Mouse (Mus musculus) hindbrain, embryonic 10.5 days (tissue): ENCODE results near the gene Prx. TPM values are rescaled to one million over a fixed set of nuclear protein-coding genes. Genes with fewer than 3 reads are reported as not detected.

Experiments
- DNase-seq: peaks from one replicate; pipeline ENCODE4 v3.0.0-alpha.2; 2017; ENCODE audit warnings: low spot score
- H3K27ac ChIP-seq: fragments of 300-500 bp; sonication (generic); 2 replicates; pipeline ENCODE4 v1.5.1; 2016; ENCODE audit warnings: mild to moderate bottlenecking, moderate library complexity
- H3K27me3 ChIP-seq: fragments of 300-500 bp; sonication (generic); 2 replicates; pipeline ENCODE4 v1.6.1; 2016; ENCODE audit warnings: mild to moderate bottlenecking; ENCODE audit not compliant: poor library complexity, insufficient read depth, severe bottlenecking
- H3K36me3 ChIP-seq: fragments of 300-500 bp; sonication (generic); 2 replicates; pipeline ENCODE4 v1.6.1; 2016; ENCODE audit warnings: mild to moderate bottlenecking, moderate library complexity
- H3K4me1 ChIP-seq: fragments of 300-500 bp; sonication (generic); replicated peaks from 2 replicates; pipeline ENCODE4 v1.6.1; 2016; ENCODE audit warnings: mild to moderate bottlenecking
- H3K4me3 ChIP-seq: fragments of 300-500 bp; sonication (generic); 2 replicates; pipeline ENCODE4 v1.5.1; 2016; ENCODE audit warnings: mild to moderate bottlenecking, moderate library complexity
- H3K9me3 ChIP-seq: fragments of 300-500 bp; sonication (generic); 2 replicates; pipeline ENCODE4 v1.6.1; 2016; ENCODE audit warnings: mild to moderate bottlenecking, moderate library complexity
- WGBS: fragments of 180-500 bp; shearing (Covaris S2); methylation state at CpG from one replicate; pipeline ENCODE4 v1.1.7; 2016; 5-methylcytosine and 5-hydroxymethylcytosine counted together
- polyA plus RNA-seq: library from polyadenylated mRNA; unstranded; fragments of >200 nt; fragmentation: Nextera tagmentation; extraction: Ambion mirVana; gene quantifications from 2 replicates; pipeline ENCODE4 v1.2.1, GENCODE M21; 2016

The Prx gene
- polyA plus RNA-seq, 1 experiment from 2014 or later: 3.4 TPM

DNA sequence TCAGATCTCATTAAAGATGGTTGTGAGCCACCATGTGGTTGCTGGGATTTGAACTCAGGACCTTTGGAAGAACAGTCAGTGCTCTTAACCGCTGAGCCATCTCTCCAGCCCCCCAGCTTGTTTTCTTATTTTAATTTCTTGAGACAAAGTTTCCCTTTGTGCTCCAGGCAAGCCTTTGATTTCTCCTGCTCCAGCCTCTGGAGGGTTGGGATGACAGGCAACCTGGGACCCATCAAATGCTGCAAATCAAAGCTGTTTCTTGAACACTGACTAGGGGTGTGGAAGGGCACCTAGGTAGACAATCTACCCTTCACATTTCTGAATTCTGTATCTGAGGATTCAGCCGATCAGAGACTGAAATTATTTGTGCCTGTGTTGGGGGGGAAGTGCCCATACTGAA, 11.7 kb downstream of the Prx start:
- WGBS: 89% methylated on average over 2 of the region's 2 CpGs
- H3K4me3 ChIP-seq: no peak overlapping the region
- peaks cover 19% of the 10 kb centered on the region for H3K4me1 ChIP-seq
- H3K27me3 ChIP-seq: no peaks in the 10 kb centered on the region
- no peak for DNase-seq
- H3K27ac ChIP-seq: no peak overlapping the region
- H3K36me3 ChIP-seq: no peaks in the 10 kb centered on the region
- H3K9me3 ChIP-seq: no peaks in the 10 kb centered on the region

DNA sequence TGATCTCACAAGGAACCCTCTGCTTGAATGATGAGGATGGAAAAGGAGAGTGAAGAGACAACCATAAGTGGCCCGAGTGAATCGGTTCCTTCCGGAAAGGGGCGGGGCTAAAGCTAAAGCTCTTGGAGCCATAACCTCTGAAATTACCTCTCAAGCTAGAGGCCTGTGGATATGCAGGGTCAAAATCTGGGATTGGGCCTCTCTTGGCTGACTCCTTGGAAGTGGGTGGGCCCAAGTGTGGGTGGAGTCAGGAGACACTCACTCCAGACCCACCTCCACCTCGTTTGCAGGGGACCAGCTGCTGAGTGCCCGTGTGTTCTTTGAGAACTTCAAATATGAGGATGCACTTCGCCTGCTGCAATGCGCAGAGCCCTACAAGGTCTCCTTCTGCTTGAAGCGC, 15.8 kb downstream of the Prx start:
- DNase-seq: no peak
- H3K4me1 ChIP-seq: no peaks in the 10 kb centered on the region
- H3K27me3 ChIP-seq: no peaks in the 10 kb centered on the region
- H3K9me3 ChIP-seq: peaks cover 1% of the 10 kb centered on the region; the same call in 1 of the 2 replicates
- WGBS: 83% methylated on average over 9 of the region's 9 CpGs
- peaks cover 7% of the 10 kb centered on the region; the same call in 1 of the 2 replicates for H3K36me3 ChIP-seq
- H3K4me3 ChIP-seq: no peak overlapping the region
- no peak overlapping the region for H3K27ac ChIP-seq

DNA sequence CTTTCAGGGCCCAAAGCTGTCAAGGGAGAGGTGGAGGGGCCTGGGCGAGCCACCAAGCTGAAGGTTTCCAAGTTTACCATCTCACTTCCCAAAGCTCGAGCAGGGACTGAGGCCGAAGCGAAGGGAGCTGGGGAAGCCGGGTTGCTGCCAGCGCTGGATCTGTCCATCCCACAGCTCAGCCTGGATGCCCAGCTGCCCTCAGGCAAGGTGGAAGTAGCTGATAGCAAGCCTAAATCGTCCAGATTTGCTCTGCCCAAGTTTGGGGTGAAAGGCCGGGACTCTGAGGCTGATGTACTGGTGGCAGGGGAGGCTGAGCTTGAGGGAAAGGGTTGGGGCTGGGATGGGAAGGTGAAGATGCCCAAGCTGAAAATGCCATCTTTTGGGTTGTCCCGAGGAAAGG, 19.2 kb downstream of the Prx start:
- Histone ChIP-seq H3K9me3 (peaks cover 3% of the 10 kb centered on the region; the same call in 1 of the 2 replicates), H3K36me3 (peaks cover 7% of the 10 kb centered on the region; the same call in 1 of the 2 replicates), H3K4me3 (no peak overlapping the region), H3K27me3 (no peaks in the 10 kb centered on the region), H3K27ac (no peak overlapping the region), H3K4me1 (peaks cover 6% of the 10 kb centered on the region)
- DNase-seq: no peak
- WGBS: 85% methylated on average over 9 of the region's 9 CpGs

DNA sequence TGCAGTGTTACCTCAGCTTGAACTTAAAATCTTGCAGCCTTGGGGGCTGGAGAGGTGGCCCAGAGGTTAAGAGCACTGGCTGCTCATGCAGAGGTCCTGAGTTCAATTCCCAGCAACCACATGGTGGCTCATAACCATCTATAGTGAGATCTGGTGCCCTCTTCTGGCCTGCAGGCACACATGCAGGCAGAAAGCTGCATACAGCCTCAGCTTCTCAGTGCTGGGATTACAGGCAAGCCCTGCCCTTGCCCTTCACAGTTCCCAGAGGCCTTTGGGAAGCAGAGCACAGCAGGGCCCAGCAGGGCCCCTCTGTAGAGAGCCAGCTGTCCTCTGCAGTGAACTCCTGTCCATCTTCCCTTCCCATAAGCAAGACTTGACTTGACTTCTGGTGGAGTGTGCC, 21.0 kb downstream of the Prx start:
- DNase-seq: no peak
- H3K9me3 ChIP-seq: peaks cover 3% of the 10 kb centered on the region; the same call in 1 of the 2 replicates
- no peak overlapping the region for H3K4me3 ChIP-seq
- peaks cover 6% of the 10 kb centered on the region for H3K4me1 ChIP-seq
- no peaks in the 10 kb centered on the region for H3K27me3 ChIP-seq
- no peak overlapping the region for H3K27ac ChIP-seq
- H3K36me3 ChIP-seq: peaks cover 7% of the 10 kb centered on the region; the same call in 1 of the 2 replicates

DNA sequence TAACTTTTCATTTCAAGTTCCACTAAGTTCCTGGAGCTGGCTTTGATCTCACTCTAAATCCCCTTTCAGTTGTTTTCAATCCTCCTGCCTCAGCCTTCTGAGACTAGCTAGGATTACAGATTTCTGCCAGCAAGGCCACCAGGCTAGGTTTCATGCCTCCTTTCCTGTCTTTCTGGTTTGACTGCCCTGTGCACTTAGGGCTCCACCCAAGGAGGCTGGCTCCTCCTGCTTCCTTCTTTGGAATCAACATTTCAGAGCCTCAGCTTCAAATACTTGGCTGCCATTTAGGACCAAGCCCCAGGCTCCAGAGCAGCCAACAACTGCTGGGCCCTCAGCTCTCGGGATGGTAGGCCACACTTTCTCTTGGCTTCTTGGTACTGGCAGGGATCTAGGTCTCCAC, 21.5 kb downstream of the Prx start:
- Histone ChIP-seq H3K4me1 (peaks cover 6% of the 10 kb centered on the region), H3K9me3 (peaks cover 3% of the 10 kb centered on the region; the same call in 1 of the 2 replicates), H3K27me3 (no peaks in the 10 kb centered on the region), H3K27ac (no peak overlapping the region), H3K4me3 (no peak overlapping the region), H3K36me3 (peaks cover 7% of the 10 kb centered on the region; the same call in 1 of the 2 replicates)
- WGBS: 81% methylated on average over 1 of the region's 1 CpGs
- DNase-seq: no peak

DNA sequence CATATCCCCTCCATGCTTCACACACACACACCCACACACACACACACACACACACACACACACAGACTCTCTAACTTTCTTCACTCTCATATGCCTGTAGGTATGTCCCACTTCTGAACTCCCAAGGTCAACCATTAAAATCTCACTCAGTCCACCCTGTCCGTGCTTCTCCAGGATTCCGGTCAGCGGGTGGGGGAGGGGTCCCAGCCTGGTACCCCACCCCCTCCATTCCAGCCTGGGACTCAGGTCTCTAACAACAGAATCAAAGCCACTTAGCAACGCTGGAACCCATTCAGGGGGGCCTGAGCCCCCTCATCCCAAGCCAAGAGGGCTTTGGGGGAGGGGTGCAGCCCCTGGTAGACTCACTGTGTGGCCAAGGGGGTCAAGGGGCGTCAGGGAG, 23.8 kb downstream of the Prx start, which contains the start of gene Hipk4:
Gene Hipk4, plus strand, starts transcription at position 301 of the 400 bp plus-strand sequence.
- no peak within 1 kb of the TSS for H3K27ac ChIP-seq
- 63% methylated on average over 5 of the region's 5 CpGs for WGBS
- H3K4me3 ChIP-seq: no peak within 1 kb of the TSS

DNA sequence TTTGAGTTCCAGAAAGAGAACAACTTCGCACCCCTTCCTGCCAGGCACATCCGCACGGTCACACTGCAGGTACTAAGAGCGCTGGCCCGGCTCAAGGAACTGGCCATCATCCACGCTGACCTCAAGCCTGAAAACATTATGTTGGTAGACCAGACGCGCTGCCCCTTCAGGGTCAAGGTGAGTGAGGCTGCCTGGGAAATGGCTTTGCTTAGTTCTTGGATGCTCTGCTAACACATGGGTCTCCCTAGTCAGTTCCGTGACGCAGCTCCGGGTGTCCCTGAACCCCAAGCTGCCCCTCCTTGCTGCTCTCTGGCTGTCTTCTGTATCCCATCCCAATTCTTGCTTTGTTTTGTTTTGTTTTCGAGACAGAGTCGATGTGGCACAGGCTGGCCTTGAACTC, 24.7 kb downstream of the Prx start:
- H3K4me1 ChIP-seq: peaks cover 9% of the 10 kb centered on the region
- 92% methylated on average over 13 of the region's 13 CpGs for WGBS
- no peak overlapping the region for H3K27ac ChIP-seq
- H3K9me3 ChIP-seq: peaks cover 3% of the 10 kb centered on the region; the same call in 1 of the 2 replicates
- DNase-seq: no peak
- peaks cover 6% of the 10 kb centered on the region; the same call in 1 of the 2 replicates for H3K36me3 ChIP-seq
- H3K27me3 ChIP-seq: no peaks in the 10 kb centered on the region
- H3K4me3 ChIP-seq: no peak overlapping the region

More for the DNA sequence above, 23.8 kb downstream of the Prx start, which contains the start of gene Hipk4:
- Histone ChIP-seq H3K9me3 (peaks cover 3% of the 10 kb centered on the region; the same call in 1 of the 2 replicates), H3K4me1 (peaks cover 9% of the 10 kb centered on the region), H3K36me3 (peaks cover 7% of the 10 kb centered on the region; the same call in 1 of the 2 replicates), H3K27me3 (no peaks in the 10 kb centered on the region)
- no peak for DNase-seq

DNA sequence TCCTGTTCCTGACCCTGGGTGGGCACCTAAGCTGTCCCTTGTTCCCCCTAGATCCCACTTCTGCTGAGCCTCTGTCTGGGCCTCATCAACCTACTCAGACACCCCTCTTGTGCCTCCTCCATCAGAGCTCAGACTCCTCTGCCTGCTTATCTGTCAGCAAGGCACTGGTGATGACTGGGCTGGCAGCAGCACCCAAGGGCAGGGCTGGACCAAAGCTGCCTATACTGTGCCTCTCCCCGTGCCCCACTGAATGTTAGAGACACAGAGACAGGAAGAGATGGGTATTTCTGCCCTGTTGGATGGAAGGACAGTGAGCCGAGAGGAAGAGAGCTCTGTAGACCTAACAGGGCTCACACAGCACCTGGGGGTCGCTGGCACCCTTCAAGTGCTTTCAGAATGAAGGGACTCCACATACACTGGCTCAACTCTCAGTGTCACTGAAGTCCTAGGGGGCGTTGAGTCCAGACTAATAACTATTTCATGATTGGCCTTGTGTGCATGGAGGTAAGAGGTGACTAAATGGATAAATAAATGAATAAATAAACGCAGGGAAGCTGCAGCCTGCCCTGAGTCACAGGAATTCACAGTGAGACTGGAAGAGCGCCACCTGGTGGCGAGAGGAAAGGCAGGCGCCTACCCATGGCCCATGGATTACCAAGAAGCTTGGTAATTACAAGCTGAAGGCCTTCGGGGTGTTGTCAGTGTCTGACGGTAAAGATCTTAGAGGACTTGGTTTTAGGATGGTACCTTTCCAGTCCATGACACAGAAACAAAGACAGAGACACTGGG, 27.1 kb downstream of the Prx start:
- H3K27ac ChIP-seq: no peak overlapping the region
- 32% methylated on average over 10 of the region's 10 CpGs for WGBS

DNA sequence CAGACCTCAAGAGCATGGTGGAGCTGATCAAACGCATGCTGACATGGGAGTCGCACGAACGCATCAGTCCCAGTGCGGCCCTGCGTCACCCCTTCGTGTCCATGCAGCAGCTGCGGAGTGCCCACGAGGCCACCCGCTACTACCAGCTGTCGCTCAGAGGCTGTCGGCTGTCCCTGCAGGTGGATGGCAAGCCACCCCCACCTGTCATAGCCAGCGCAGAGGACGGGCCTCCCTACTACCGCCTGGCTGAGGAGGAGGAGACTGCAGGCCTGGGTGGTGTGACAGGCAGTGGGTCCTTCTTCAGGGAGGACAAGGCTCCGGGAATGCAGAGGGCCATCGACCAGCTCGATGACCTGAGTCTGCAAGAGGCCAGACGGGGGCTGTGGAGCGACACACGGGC, 29.9 kb downstream of the Prx start:
- no peak overlapping the region for H3K27ac ChIP-seq
- peaks cover 35% of the 10 kb centered on the region for H3K36me3 ChIP-seq
- 84% methylated on average over 21 of the region's 21 CpGs for WGBS
- no peak overlapping the region for H3K4me3 ChIP-seq
- DNase-seq: no peak
- 0 out of 2 replicates have a peak, but pooled peaks cover 4% of the 10 kb centered on the region for H3K4me1 ChIP-seq
- H3K9me3 ChIP-seq: no peaks in the 10 kb centered on the region
- no peaks in the 10 kb centered on the region for H3K27me3 ChIP-seq

More for the DNA sequence above, 27.1 kb downstream of the Prx start:
- H3K9me3 ChIP-seq: no peaks in the 10 kb centered on the region
- peaks cover 9% of the 10 kb centered on the region for H3K4me1 ChIP-seq
- H3K36me3 ChIP-seq: peaks cover 9% of the 10 kb centered on the region; the same call in 1 of the 2 replicates
- no peak overlapping the region for H3K4me3 ChIP-seq
- peak; percentile 75 for DNase-seq
- no peaks in the 10 kb centered on the region for H3K27me3 ChIP-seq

DNA sequence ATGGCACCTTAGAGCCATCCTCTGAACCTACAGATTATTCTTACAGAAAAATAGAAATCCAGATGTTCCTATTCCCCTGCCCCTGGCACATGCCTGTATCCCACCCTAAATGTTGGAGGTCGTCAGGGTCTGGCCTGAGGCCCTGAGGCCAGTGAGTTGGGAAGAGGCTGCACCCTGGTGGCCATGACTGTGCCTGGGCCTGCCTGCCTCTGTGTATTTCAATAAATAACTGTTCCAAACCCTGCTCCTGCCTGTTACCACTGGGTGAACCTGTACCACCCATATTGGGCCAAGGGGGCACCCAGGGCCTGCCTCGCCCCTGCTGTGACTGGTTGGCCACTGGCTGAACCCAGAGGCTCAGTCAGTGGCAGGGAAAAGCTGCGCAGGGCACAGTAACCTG, 31.8 kb downstream of the Prx start:
- Histone ChIP-seq H3K36me3 (peaks cover 53% of the 10 kb centered on the region), H3K4me1 (peaks cover 4% of the 10 kb centered on the region; the same call in 1 of the 2 replicates), H3K27ac (no peak overlapping the region), H3K9me3 (no peaks in the 10 kb centered on the region), H3K4me3 (no peak overlapping the region), H3K27me3 (no peaks in the 10 kb centered on the region)
- 78% methylated on average over 3 of the region's 3 CpGs for WGBS
- DNase-seq: no peak

DNA sequence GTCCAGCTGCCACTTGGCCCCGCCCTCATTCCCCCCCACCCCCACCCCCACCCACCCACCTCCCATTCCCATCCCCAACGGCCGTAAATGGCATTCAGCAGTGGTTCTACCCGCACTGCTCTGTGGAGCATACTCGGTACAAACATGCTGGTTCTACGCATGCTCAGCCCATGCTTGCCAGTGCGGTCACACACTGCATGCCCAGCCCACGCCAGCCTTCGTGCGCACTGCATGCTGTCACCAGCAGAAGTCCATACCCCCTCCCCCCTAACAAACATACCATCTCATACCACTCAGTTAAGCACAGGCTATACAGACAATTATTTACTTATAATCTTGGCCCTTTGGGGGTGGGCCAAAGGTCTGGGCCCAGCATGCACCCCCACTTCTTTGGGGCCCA, 32.6 kb downstream of the Prx start:
- no peak overlapping the region for H3K27ac ChIP-seq
- H3K27me3 ChIP-seq: no peaks in the 10 kb centered on the region
- no peaks in the 10 kb centered on the region; the same call in 1 of the 2 replicates for H3K4me1 ChIP-seq
- no peak overlapping the region for H3K4me3 ChIP-seq
- peaks cover 61% of the 10 kb centered on the region for H3K36me3 ChIP-seq
- no peaks in the 10 kb centered on the region for H3K9me3 ChIP-seq
- DNase-seq: no peak
- WGBS: 93% methylated on average over 10 of the region's 10 CpGs

DNA sequence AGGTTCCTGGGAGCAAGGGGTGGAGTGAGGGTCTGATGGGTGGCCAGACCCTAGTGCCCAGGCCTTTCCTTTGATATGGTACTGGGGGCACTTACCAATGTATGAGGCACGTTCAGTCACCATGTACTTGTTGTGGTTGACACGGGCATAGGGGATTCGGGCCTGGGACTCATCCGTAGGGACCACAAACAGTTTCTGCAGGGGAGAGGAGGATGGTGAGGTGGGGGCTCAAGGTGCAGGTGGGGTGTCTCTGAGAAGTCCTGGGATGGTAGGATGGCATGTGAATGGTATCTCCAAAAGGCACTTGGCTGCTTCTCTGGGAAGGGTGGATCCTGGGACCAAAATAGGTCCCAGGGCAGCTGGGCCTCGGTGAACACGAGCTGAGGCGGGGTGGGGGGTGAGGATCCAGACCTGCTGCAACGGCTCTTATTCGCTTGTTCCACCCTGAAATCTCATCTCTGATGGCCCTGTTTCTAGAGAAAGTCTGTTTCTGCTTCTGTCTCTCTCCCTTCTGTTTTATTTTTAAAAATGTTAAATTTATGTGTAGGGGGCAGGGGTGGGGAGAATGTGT, 33.4 kb downstream of the Prx start:
- WGBS: 93% methylated on average over 9 of the region's 9 CpGs
- DNase-seq: no peak
- H3K27me3 ChIP-seq: no peaks in the 10 kb centered on the region
- H3K9me3 ChIP-seq: no peaks in the 10 kb centered on the region
- peaks cover 70% of the 10 kb centered on the region for H3K36me3 ChIP-seq
- no peaks in the 10 kb centered on the region; the same call in 1 of the 2 replicates for H3K4me1 ChIP-seq
- no peak overlapping the region for H3K4me3 ChIP-seq
- H3K27ac ChIP-seq: no peak overlapping the region

DNA sequence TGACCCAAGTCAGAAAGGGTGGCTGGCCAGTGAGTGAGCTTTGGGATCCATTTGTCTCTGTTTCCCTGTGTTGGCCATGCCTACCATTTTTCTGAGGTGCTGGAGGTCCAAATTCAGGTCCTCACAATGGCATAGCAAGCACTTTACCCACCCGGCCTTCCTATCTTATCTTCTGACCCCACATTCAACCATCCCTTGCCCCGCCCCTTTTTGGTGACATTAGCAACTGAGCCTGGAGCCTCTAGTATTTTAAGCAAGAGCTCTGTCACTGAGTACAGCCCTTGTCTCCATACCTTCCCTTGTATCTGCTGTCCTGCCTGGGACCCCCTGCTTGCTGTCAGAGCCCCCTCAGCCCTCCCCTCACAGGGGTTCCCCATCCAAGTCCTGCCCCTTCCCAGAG, 36.3 kb downstream of the Prx start:
- 86% methylated on average over 2 of the region's 2 CpGs for WGBS
- Histone ChIP-seq H3K4me3 (no peak overlapping the region), H3K4me1 (no peaks in the 10 kb centered on the region; the same call in 1 of the 2 replicates), H3K27ac (no peak overlapping the region), H3K36me3 (peaks cover 91% of the 10 kb centered on the region), H3K27me3 (no peaks in the 10 kb centered on the region), H3K9me3 (no peaks in the 10 kb centered on the region)
- no peak for DNase-seq
